Mouse (Mus musculus) heart, adult 10 weeks (tissue): Measurements from ENCODE around the gene 9230113P08Rik. TPM values are rescaled to one million over a fixed set of nuclear protein-coding genes. Genes with fewer than 3 reads are reported as not detected.

Experiments
- polyA plus RNA-seq: library from polyadenylated mRNA; stranded (reverse); fragments of 350-450 nt; fragmentation: Illumina TruSeq; extraction: RNeasy Lipid Tissue Mini Kit (QIAGEN cat#74804); gene quantifications from one replicate; pipeline ENCODE4 v1.2.3, GENCODE M21; 2014; ENCODE audit warnings: low read depth, low replicate concordance

The 9230113P08Rik gene
- not detected for polyA plus RNA-seq

GRCm38 (mm10) chr9:35908123-35908522, at the start of gene 9230113P08Rik:
Gene 9230113P08Rik (plus strand): TSS chr9:35908423.

Other genes starting within 250 kb of the 9230113P08Rik start
- not detected for gene Pate1, start 221.0 kb upstream of the 9230113P08Rik start, polyA plus RNA-seq
- gene Gm17677, start 167.4 kb upstream of the 9230113P08Rik start, polyA plus RNA-seq, result not detected
- not detected for gene Gm17727, start 130.3 kb upstream of the 9230113P08Rik start, polyA plus RNA-seq
- not detected for gene Gm27235, start 118.3 kb upstream of the 9230113P08Rik start, polyA plus RNA-seq
- not detected for gene D730048I06Rik, start 118.3 kb upstream of the 9230113P08Rik start, polyA plus RNA-seq
- not detected for gene 9230110F15Rik, start 64.3 kb upstream of the 9230113P08Rik start, polyA plus RNA-seq
- not detected for gene Gm5916, start 220.4 kb downstream of the 9230113P08Rik start, polyA plus RNA-seq